Comparison of ENCODE assay signal across 8 mouse cellular contexts in genomic region chr16:4647651-4648141, GRCm38 (mm10). TPM values are rescaled to one million over a fixed set of nuclear protein-coding genes. Genes with fewer than 3 reads are reported as not detected.
DNase-seq lines count a peak whose midpoint lies in the region; ATAC-seq and TF ChIP-seq lines count a peak whose summit lies in the region.

No protein-coding gene starts in this region.

- peak overlapping the region; percentile 17; the same call in 1 of the 2 replicates for H3K9ac ChIP-seq in limb, embryonic 11.5 days (ENCODE audit: low read length)

- H3K4me2 ChIP-seq in limb, embryonic 11.5 days (ENCODE audit: low read depth, severe bottlenecking): no peak overlapping the region; the same call in 1 of the 2 replicates

- no peak overlapping the region for H3K27ac ChIP-seq in limb, embryonic 11.5 days (replicated peaks; ENCODE audit: low read depth, low read length)
- no peak overlapping the region for H3K27ac ChIP-seq in thymus, adult 2 months (ENCODE audit: control insufficient read depth, insufficient read depth, low read length)

- TF ChIP-seq CTCF in thymus, adult 2 months (IDR thresholded peaks at IDR 0.05; ENCODE audit: borderline replicate concordance, control insufficient read depth, extremely low read depth, insufficient read depth, low read length, poor library complexity): no peak

- H3K4me3 ChIP-seq in limb, embryonic 11.5 days (ENCODE audit: low read depth, low read length): no peak overlapping the region
- no peak overlapping the region for H3K4me3 ChIP-seq in thymus, adult 2 months (ENCODE audit: control insufficient read depth, insufficient read depth, low read length)

- TF ChIP-seq POLR2A in thymus, adult 2 months (IDR thresholded peaks at IDR 0.05; ENCODE audit: control insufficient read depth, extremely low read depth, insufficient read depth, low read length, poor library complexity): no peak

- H3K27me3 ChIP-seq in limb, embryonic 11.5 days (ENCODE audit: control insufficient read depth, insufficient read depth, low read length): no peaks in the 10 kb centered on the region
- H3K27me3 ChIP-seq in thymus, adult 2 months (ENCODE audit: control insufficient read depth, insufficient read depth, low read length): no peaks in the 10 kb centered on the region

- H3K4me1 ChIP-seq in limb, embryonic 11.5 days (ENCODE audit: control insufficient read depth, insufficient read depth, low read length): peaks cover 78% of the 10 kb centered on the region
- H3K4me1 ChIP-seq in thymus, adult 2 months (replicated peaks; ENCODE audit: control insufficient read depth, insufficient read depth, low read length): no peaks in the 10 kb centered on the region

- 78% methylated on average over 13 of the region's 13 CpGs for WGBS in limb, embryonic 11.5 days
- WGBS in thymus, adult 2 months: 91% methylated on average over 13 of the region's 13 CpGs

- no peaks in the 10 kb centered on the region for H3K9me3 ChIP-seq in limb, embryonic 11.5 days (ENCODE audit: control insufficient read depth, low read length)

- peaks cover 28% of the 10 kb centered on the region for H3K36me3 ChIP-seq in limb, embryonic 11.5 days (ENCODE audit: control insufficient read depth, insufficient read depth, low read length)
- H3K36me3 ChIP-seq in thymus, adult 2 months (ENCODE audit: control insufficient read depth, insufficient read depth, low read length): peaks cover 26% of the 10 kb centered on the region

- DNase-seq in adrenal gland, adult 2 months: peak; percentile 83
- DNase-seq in adrenal gland, postnatal 10 days: no peak
- DNase-seq in NIH3T3 (ENCODE audit: low read depth): peak; percentile 87
- peak; percentile 51 for DNase-seq in heart, adult 8-10 months (ENCODE audit: low spot score)
- DNase-seq in limb, embryonic 11.5 days (ENCODE audit: low spot score): no peak
- no peak for DNase-seq in thymus, adult 2 months
- DNase-seq in ovary, postnatal 10 days (ENCODE audit: low spot score): no peak
- DNase-seq in c-Kit-positive CD71-positive TER-119-positive erythroid progenitor cells, embryonic 14.5 days (ENCODE audit: low spot score): no peak

- ATAC-seq in limb, embryonic 11.5 days (ENCODE audit: insufficient number of reproducible peaks, low FRiP score, low TSS enrichment, low read depth): no peak

RNA-seq across cellular contexts. Expression of gene Dnaja3, which starts 7.9 kb away (rescaled TPM):
- total RNA-seq in adrenal gland, adult 2 months (2021): 100 to 1,000 TPM; 122 to 148 TPM
- polyA plus RNA-seq in adrenal gland, adult 2 months (2012; rRNA removed): 33.2 and 37.5 TPM in 2 replicates
- total RNA-seq in adrenal gland, postnatal 10 days (2021): 100 to 1,000 TPM; 161 to 167 TPM
- total RNA-seq in heart, adult 8-10 months (2022): 100 to 1,000 TPM; 146 to 154 (median 153) TPM
- 56.5 and 59.1 TPM in 2 replicates for polyA plus RNA-seq in limb, embryonic 11.5 days (2014; fragmentation: Nextera tagmentation; extraction: Ambion mirVana)
- 18.3 and 19.7 TPM in 2 replicates for polyA plus RNA-seq in thymus, adult 2 months (2012; rRNA removed)

RNA-seq across cellular contexts. Expression of gene Vasn, which starts 8.0 kb away (rescaled TPM):
- 10 to 100 TPM in 1 of 2 experiments, 1 to 10 TPM in 1; 8.4 to 15.4 TPM for total RNA-seq in adrenal gland, adult 2 months (2021)
- 28.1 and 30.9 TPM in 2 replicates for polyA plus RNA-seq in adrenal gland, adult 2 months (2012; rRNA removed)
- total RNA-seq in adrenal gland, postnatal 10 days (2021): 10 to 100 TPM; 10.0 to 14.7 TPM
- total RNA-seq in heart, adult 8-10 months (2022): 1 to 10 TPM; 6.9 to 9.3 (median 8.1) TPM
- polyA plus RNA-seq in limb, embryonic 11.5 days (2014; fragmentation: Nextera tagmentation; extraction: Ambion mirVana): 20.2 and 22.3 TPM in 2 replicates
- 5.3 and 8.1 TPM in 2 replicates for polyA plus RNA-seq in thymus, adult 2 months (2012; rRNA removed)

RNA-seq across cellular contexts. Expression of gene Pam16, which starts 22.9 kb away (rescaled TPM):
- total RNA-seq in adrenal gland, adult 2 months (2021): 100 to 1,000 TPM; 104 to 111 TPM
- polyA plus RNA-seq in adrenal gland, adult 2 months (2012; rRNA removed): 16.0 and 33.4 TPM in 2 replicates
- total RNA-seq in adrenal gland, postnatal 10 days (2021): 100 to 1,000 TPM; 115 to 116 TPM
- total RNA-seq in heart, adult 8-10 months (2022): 100 to 1,000 TPM; 145 to 188 (median 160) TPM
- 107 and 115 TPM in 2 replicates for polyA plus RNA-seq in limb, embryonic 11.5 days (2014; fragmentation: Nextera tagmentation; extraction: Ambion mirVana)
- 35.7 and 40.4 TPM in 2 replicates for polyA plus RNA-seq in thymus, adult 2 months (2012; rRNA removed)

RNA-seq across cellular contexts. Expression of gene Coro7, which starts 31.9 kb away (rescaled TPM):
- total RNA-seq in adrenal gland, adult 2 months (2021): 10 to 100 TPM; 27.3 to 35.5 TPM
- polyA plus RNA-seq in adrenal gland, adult 2 months (2012; rRNA removed): 58.0 and 60.3 TPM in 2 replicates
- total RNA-seq in adrenal gland, postnatal 10 days (2021): 10 to 100 TPM; 27.9 to 38.7 TPM
- total RNA-seq in heart, adult 8-10 months (2022): 10 to 100 TPM; 11.3 to 16.1 (median 15.4) TPM
- polyA plus RNA-seq in limb, embryonic 11.5 days (2014; fragmentation: Nextera tagmentation; extraction: Ambion mirVana): 13.1 and 15.7 TPM in 2 replicates
- 391 and 423 TPM in 2 replicates for polyA plus RNA-seq in thymus, adult 2 months (2012; rRNA removed)

RNA-seq across cellular contexts. Expression of gene Glis2, which starts 53.2 kb away (rescaled TPM):
- 10 to 100 TPM; 17.3 to 27.4 TPM for total RNA-seq in adrenal gland, adult 2 months (2021)
- 28.9 and 29.3 TPM in 2 replicates for polyA plus RNA-seq in adrenal gland, adult 2 months (2012; rRNA removed)
- total RNA-seq in adrenal gland, postnatal 10 days (2021): 10 to 100 TPM; 22.9 to 34.3 TPM
- total RNA-seq in heart, adult 8-10 months (2022): 10 to 100 TPM in 2 of 4 experiments, 1 to 10 TPM in 2; 7.3 to 13.5 (median 9.5) TPM
- polyA plus RNA-seq in limb, embryonic 11.5 days (2014; fragmentation: Nextera tagmentation; extraction: Ambion mirVana): 26.2 and 27.4 TPM in 2 replicates
- polyA plus RNA-seq in thymus, adult 2 months (2012; rRNA removed): 11.8 and 14.3 TPM in 2 replicates

Comparison
In these comparisons a context has a peak if more than half of its experiments do, and no peak if none do; other contexts are left out.
1. DNase-seq: peak in adrenal gland, adult 2 months (single experiment), NIH3T3 (single experiment) and heart, adult 8-10 months (single experiment); none in adrenal gland, postnatal 10 days (single experiment), limb, embryonic 11.5 days (single experiment), thymus, adult 2 months (single experiment), ovary, postnatal 10 days (single experiment) and c-Kit-positive CD71-positive TER-119-positive erythroid progenitor cells, embryonic 14.5 days (single experiment).